Mouse (Mus musculus) frontal cortex, postnatal 14 days (tissue): ENCODE results near the gene Wnt9a.
"Not testable (repeated sequence)": the region's sequence is repeated elsewhere in the genome, so short reads cannot be mapped to it uniquely, and the experiment has no call there.

ENCODE experiments used
- DNase-seq, 2 experiments: peaks; one replicate each; pipeline ENCODE4 v3.0.0; 2022; ENCODE audit warnings: low spot score in 2 of 2

Gene Wnt9a

GRCm38 (mm10) chr11:59335150-59335549 lies 28.4 kb downstream of the Wnt9a start:
- no peak for DNase-seq

GRCm38 (mm10) chr11:59335942-59336341 lies 29.2 kb downstream of the Wnt9a start:
- no peak for DNase-seq

- no peak for DNase-seq
These were observed 29.7 kb downstream of the Wnt9a start for GRCm38 (mm10) chr11:59336381-59336780.

GRCm38 (mm10) chr11:59337955-59338735 lies 31.4 kb downstream of the Wnt9a start:
- no peak for DNase-seq

GRCm38 (mm10) chr11:59338736-59339120 lies 32.0 kb downstream of the Wnt9a start:
- DNase-seq = peak in 1 of 2 experiments; percentile 43

- DNase-seq = no peak
These were observed 36.2 kb downstream of the Wnt9a start for GRCm38 (mm10) chr11:59342956-59343355.

GRCm38 (mm10) chr11:59346166-59346910 lies 39.6 kb downstream of the Wnt9a start:
- DNase-seq = no peak

GRCm38 (mm10) chr11:59350326-59350725 lies 43.6 kb downstream of the Wnt9a start:
- no peak for DNase-seq

- no peak for DNase-seq
These were observed 48.1 kb downstream of the Wnt9a start for GRCm38 (mm10) chr11:59354793-59355192.

- no peak for DNase-seq
These were observed 50.2 kb downstream of the Wnt9a start for GRCm38 (mm10) chr11:59356874-59357289.

- DNase-seq = no peak
These were observed 54.6 kb downstream of the Wnt9a start for GRCm38 (mm10) chr11:59361291-59361690.

GRCm38 (mm10) chr11:59364007-59364406 lies 57.3 kb downstream of the Wnt9a start:
- no peak for DNase-seq

- no peak for DNase-seq
These were observed 57.7 kb downstream of the Wnt9a start for GRCm38 (mm10) chr11:59364417-59364816.

- DNase-seq = no peak
These were observed 59.3 kb downstream of the Wnt9a start for GRCm38 (mm10) chr11:59366031-59366430.

GRCm38 (mm10) chr11:59366633-59367032 lies 59.9 kb downstream of the Wnt9a start:
- DNase-seq = no peak

GRCm38 (mm10) chr11:59367955-59368354 lies 61.2 kb downstream of the Wnt9a start:
- not testable (repeated sequence) for DNase-seq

GRCm38 (mm10) chr11:59369848-59370247 lies 63.1 kb downstream of the Wnt9a start:
- no peak for DNase-seq

GRCm38 (mm10) chr11:59375475-59375874 lies 68.7 kb downstream of the Wnt9a start, which contains the start of gene Prss38:
Gene Prss38, minus strand, starts transcription at chr11:59375657.
- no peak for DNase-seq

- no peak for DNase-seq
These were observed 71.3 kb downstream of the Wnt9a start for GRCm38 (mm10) chr11:59377999-59378398.

GRCm38 (mm10) chr11:59379547-59379946 lies 72.8 kb downstream of the Wnt9a start:
- no peak for DNase-seq
